Mouse (Mus musculus) megakaryocyte, embryonic 14.5 days (primary cell): ENCODE data around the gene Tmem167b. TPM values are rescaled to one million over a fixed set of nuclear protein-coding genes. Genes with fewer than 3 reads are reported as not detected.

Experiments used
- H3K27me3 ChIP-seq: replicated peaks from 2 replicates; pipeline ENCODE3; 2012; ENCODE audit warnings: inconsistent platforms
- H3K36me3 ChIP-seq: replicated peaks from 2 replicates; pipeline ENCODE3; 2012; ENCODE audit warnings: low read length, inconsistent platforms, mixed read lengths
- H3K4me1 ChIP-seq: 2 replicates; pipeline ENCODE4 v1.6.1; 2012; ENCODE audit warnings: inconsistent platforms
- H3K4me3 ChIP-seq: replicated peaks from 2 replicates; pipeline ENCODE3; 2012; ENCODE audit warnings: moderate library complexity, mild to moderate bottlenecking, inconsistent platforms
- H3K9me3 ChIP-seq: 2 replicates; pipeline ENCODE4 v1.6.1; 2012; ENCODE audit warnings: inconsistent platforms
- FLI1 ChIP-seq: IDR thresholded peaks from 2 replicates; pipeline ENCODE4 v1.6.1; 2012; ENCODE audit warnings: low read length, inconsistent platforms, mixed read lengths
- GATA1 ChIP-seq: IDR thresholded peaks from 3 replicates; pipeline ENCODE4 v1.6.1; 2012; ENCODE audit warnings: mixed read lengths, low read length, inconsistent platforms, borderline replicate concordance
- polyA plus RNA-seq: library from polyadenylated mRNA; stranded (reverse); fragments of >175 nt; gene quantifications from 2 replicates; pipeline ENCODE4 v1.2.3, GENCODE M21; 2012; ENCODE audit warnings: low replicate concordance; ENCODE audit not compliant: insufficient read depth

The Tmem167b gene
- polyA plus RNA-seq, 1 experiment: 2.1 TPM

DNA sequence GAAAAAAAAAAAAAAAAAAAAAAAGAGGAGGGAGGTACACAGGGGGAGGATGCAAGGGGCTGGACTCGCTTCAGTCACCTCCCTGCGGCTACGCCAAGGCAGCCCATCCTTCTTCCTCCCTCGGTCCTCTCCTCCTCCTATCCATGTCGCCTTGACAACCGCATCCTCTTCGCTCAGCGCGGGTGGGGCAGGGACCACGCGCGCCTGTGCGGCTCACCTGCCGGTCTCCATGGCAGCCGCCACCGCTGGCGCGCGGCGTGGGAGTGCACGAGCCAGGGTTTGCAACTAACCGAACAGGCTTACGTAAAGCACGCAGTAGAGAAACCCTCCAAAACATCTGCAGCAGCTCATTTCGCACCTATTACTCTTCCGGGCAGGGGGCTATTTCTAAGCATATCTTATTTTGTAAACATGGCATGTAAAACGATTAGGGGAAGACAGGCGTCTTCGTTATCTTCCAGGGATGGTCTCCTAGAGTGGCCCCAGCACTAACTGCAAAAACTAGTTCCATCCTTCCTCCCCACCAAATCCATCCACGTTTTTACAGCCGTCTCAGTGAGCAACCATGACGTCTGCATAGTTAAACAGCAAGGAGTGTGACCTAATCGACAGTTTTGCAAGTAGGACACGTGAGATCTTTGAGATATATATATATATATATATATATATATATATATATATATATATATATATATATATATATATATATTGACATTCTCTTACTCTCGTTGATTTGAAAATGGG, 25.6 kb downstream of the Tmem167b start, which contains the start of gene 5330417C22Rik:
5330417C22Rik (minus strand) TSS at position 20 of the 744 bp plus-strand sequence.
- peaks cover 54% of the 10 kb centered on the region for H3K27me3 ChIP-seq
- peak within 1 kb of the TSS; percentile 88 for H3K4me3 ChIP-seq
- TF ChIP-seq GATA1 (no peak), FLI1 (no peak)
- H3K36me3 ChIP-seq: no peaks in the 10 kb centered on the region
- peaks cover 19% of the 10 kb centered on the region for H3K4me1 ChIP-seq
- no peaks in the 10 kb centered on the region for H3K9me3 ChIP-seq

- no peaks in the 10 kb centered on the region for H3K9me3 ChIP-seq
- no peaks in the 10 kb centered on the region for H3K36me3 ChIP-seq
- peak overlapping the region; percentile 88 for H3K4me3 ChIP-seq
- peaks cover 19% of the 10 kb centered on the region for H3K4me1 ChIP-seq
- peaks cover 53% of the 10 kb centered on the region for H3K27me3 ChIP-seq
- TF ChIP-seq GATA1: no peak
- TF ChIP-seq FLI1: no peak
These were observed 26.3 kb downstream of the Tmem167b start for GRCm38 (mm10) chr3:108535896-108536516.

- peaks cover 5% of the 10 kb centered on the region; the same call in 1 of the 2 replicates for H3K9me3 ChIP-seq
- peaks cover 19% of the 10 kb centered on the region for H3K4me1 ChIP-seq
- TF ChIP-seq GATA1: no peak
- TF ChIP-seq FLI1: no peak
- peaks cover 57% of the 10 kb centered on the region for H3K27me3 ChIP-seq
- no peaks in the 10 kb centered on the region for H3K36me3 ChIP-seq
- H3K4me3 ChIP-seq: no peak within 1 kb of the TSS
These were observed 28.3 kb downstream of the Tmem167b start, which contains the start of gene 1700013F07Rik for GRCm38 (mm10) chr3:108533951-108534350. Gene 1700013F07Rik (plus strand): TSS chr3:108534150.

- no peaks in the 10 kb centered on the region for H3K36me3 ChIP-seq
- H3K27me3 ChIP-seq: peaks cover 53% of the 10 kb centered on the region
- TF ChIP-seq GATA1 (no peak), FLI1 (no peak)
- peaks cover 10% of the 10 kb centered on the region for H3K9me3 ChIP-seq
- H3K4me1 ChIP-seq: peaks cover 19% of the 10 kb centered on the region
- H3K4me3 ChIP-seq: no peak overlapping the region
These were observed 29.0 kb downstream of the Tmem167b start for GRCm38 (mm10) chr3:108533114-108533885.

DNA sequence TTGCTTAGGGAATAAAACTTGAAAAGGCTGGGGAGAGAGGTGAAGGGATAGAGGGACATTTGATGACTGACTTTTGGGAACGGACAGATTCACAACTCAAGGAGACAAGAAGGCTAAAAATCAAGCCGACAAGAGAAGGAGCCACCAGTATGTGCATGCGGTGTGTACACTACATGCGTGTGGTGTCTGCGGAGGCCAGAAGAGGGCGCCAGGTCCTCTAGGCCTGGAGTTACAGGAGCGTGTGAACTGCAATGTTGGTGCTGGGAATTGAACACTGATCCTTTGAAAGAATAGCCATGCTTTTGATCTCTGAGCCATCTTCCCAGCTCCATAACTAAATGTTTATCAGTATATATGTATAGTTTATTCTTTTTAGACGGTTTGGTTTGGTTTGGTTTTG, 33.8 kb downstream of the Tmem167b start:
- no peak overlapping the region for H3K4me3 ChIP-seq
- no peak for TF ChIP-seq GATA1
- TF ChIP-seq FLI1: no peak
- peaks cover 22% of the 10 kb centered on the region for H3K27me3 ChIP-seq
- no peaks in the 10 kb centered on the region for H3K4me1 ChIP-seq
- peaks cover 17% of the 10 kb centered on the region for H3K9me3 ChIP-seq
- no peaks in the 10 kb centered on the region for H3K36me3 ChIP-seq

DNA sequence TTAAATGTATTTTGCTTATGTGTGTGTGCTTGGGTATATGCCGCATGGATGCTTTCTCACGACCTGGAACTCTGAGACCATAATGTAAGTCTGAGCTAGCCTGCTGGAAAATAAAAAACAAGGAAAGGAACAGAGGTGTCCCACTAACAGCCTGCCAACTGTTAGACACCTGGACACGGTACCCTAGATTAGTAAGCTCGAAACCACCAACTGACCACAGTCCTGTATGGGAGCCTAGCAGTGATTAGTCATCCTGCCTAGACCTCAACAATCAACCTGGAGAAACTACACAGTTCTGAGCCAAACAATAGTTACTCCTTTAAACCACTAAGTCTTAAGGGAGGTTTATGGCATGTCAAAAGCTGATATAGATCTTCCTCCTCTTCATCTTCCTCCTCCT, 38.9 kb downstream of the Tmem167b start:
- TF ChIP-seq FLI1: no peak
- no peak for TF ChIP-seq GATA1
- no peaks in the 10 kb centered on the region for H3K4me1 ChIP-seq
- no peaks in the 10 kb centered on the region for H3K36me3 ChIP-seq
- H3K27me3 ChIP-seq: peaks cover 30% of the 10 kb centered on the region
- H3K9me3 ChIP-seq: peaks cover 8% of the 10 kb centered on the region
- no peak overlapping the region for H3K4me3 ChIP-seq

- Histone ChIP-seq H3K4me1 (peaks cover 9% of the 10 kb centered on the region), H3K36me3 (no peaks in the 10 kb centered on the region), H3K27me3 (peaks cover 34% of the 10 kb centered on the region), H3K9me3 (no peaks in the 10 kb centered on the region), H3K4me3 (no peak overlapping the region)
- no peak for TF ChIP-seq FLI1
- TF ChIP-seq GATA1: no peak
These were observed 44.0 kb downstream of the Tmem167b start for GRCm38 (mm10) chr3:108518276-108518675.

DNA sequence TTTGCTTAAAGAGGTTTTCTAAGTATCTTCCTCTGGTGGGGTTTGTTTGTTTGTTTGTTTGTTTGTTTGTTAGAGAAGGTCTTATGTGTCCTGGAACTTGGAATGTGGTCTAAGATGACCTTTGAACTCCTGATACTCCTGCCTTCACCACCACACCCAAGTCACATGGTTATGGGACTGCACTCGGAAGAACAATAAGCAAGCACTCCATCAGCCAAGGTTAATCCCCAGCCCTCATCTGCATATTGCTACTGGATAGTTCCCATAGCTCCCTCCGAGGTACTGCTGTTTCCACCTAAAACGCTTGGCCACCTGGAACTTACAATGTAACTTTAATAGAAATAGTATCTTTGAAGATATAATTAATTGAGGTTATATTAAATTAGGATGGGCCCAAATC, 48.8 kb downstream of the Tmem167b start:
- Histone ChIP-seq H3K4me3 (no peak overlapping the region), H3K27me3 (peaks cover 33% of the 10 kb centered on the region), H3K4me1 (peaks cover 25% of the 10 kb centered on the region), H3K36me3 (no peaks in the 10 kb centered on the region), H3K9me3 (no peaks in the 10 kb centered on the region)
- TF ChIP-seq FLI1: no peak
- no peak for TF ChIP-seq GATA1

- Histone ChIP-seq H3K36me3 (no peaks in the 10 kb centered on the region), H3K9me3 (no peaks in the 10 kb centered on the region), H3K4me3 (no peak overlapping the region), H3K27me3 (peaks cover 38% of the 10 kb centered on the region), H3K4me1 (peaks cover 29% of the 10 kb centered on the region)
- TF ChIP-seq GATA1 (no peak), FLI1 (no peak)
These were observed 51.4 kb downstream of the Tmem167b start for GRCm38 (mm10) chr3:108510716-108511483.

DNA sequence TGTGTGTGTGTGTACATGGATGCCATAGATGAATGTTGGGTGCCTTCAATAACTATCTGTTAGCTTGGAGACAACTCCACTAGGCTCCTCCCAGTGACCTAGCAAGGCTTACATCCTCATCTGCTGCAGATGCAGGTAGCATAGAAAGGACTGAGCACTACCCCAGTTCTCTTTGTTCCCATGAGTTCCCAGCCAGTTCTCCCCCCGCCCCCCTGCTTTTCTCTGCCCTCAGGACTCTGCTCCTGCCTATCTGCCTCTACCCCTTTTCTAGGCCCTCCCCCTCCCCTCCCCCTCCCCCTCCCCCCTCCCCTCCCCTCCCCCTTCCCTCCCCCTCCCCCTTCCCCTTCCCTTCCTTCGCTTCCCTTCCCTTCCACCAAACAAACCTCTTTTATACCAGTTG, 52.1 kb downstream of the Tmem167b start:
- H3K4me1 ChIP-seq: peaks cover 28% of the 10 kb centered on the region
- H3K36me3 ChIP-seq: no peaks in the 10 kb centered on the region
- H3K9me3 ChIP-seq: no peaks in the 10 kb centered on the region
- TF ChIP-seq FLI1 (no peak), GATA1 (no peak)
- H3K27me3 ChIP-seq: peaks cover 42% of the 10 kb centered on the region
- H3K4me3 ChIP-seq: no peak overlapping the region
